In the genomic region with DNA sequence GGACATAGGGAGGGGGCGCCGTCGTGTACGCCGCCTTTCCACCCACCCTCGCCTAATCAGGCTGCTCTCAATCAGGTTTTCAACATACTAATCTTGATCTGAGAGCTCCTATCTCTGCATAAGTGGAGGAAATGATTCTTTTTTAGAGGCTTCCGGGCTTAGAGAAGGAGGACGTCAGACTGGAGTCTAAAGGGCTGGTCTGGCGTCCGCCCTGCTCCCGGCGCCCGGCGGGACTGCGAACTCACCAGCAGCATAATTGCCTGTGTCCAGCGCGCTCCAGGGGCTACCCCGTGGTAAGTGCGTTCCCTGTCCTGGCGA, we compare ENCODE assay signal across 9 mouse cellular contexts. TPM values are rescaled to one million over a fixed set of nuclear protein-coding genes. Genes with fewer than 3 reads are reported as not detected.
DNase-seq lines count a peak whose midpoint lies in the region; ATAC-seq lines count a peak whose summit lies in the region.
"Had no signal": no experiment of that assay in that cellular context is flagged by ENCODE, and none has a peak within 500 bp of the region (broad histone marks: within the 10 kb centered on the region; RNA-seq: fewer than 3 reads in every experiment).

No protein-coding gene starts in this region.

- peaks cover 73% of the 10 kb centered on the region for H3K27me3 ChIP-seq in forebrain, embryonic 14.5 days (replicated peaks; ENCODE audit: control insufficient read depth, insufficient read depth, low read length)

- H3K9ac ChIP-seq in forebrain, embryonic 14.5 days (ENCODE audit: low read length), result peak overlapping the region; percentile 32; the same call in 1 of the 2 replicates

- no peak overlapping the region for H3K4me2 ChIP-seq in forebrain, embryonic 14.5 days (ENCODE audit: low read length)

- no peaks in the 10 kb centered on the region for H3K36me3 ChIP-seq in forebrain, embryonic 14.5 days (ENCODE audit: control insufficient read depth, insufficient read depth, low read length)

- peak overlapping the region; percentile 16 for H3K4me3 ChIP-seq in forebrain, embryonic 14.5 days (ENCODE audit: low read depth, low read length)

- DNase-seq in heart, adult 11 months, result peak; percentile 87
- DNase-seq in heart, postnatal 25 days (ENCODE audit: low spot score), result no peak
- DNase-seq in forebrain, embryonic 14.5 days (ENCODE audit: low spot score), result peak; percentile 33
- peak; percentile 12 for DNase-seq in kidney, adult 11 months
- no peak for DNase-seq in thymus, postnatal 0 days (ENCODE audit: low spot score)
- DNase-seq in left cerebral cortex, adult 8-10 months (ENCODE audit: low spot score in 2 of 2), result no peak
- no peak for DNase-seq in testis, postnatal 14 days (ENCODE audit: low spot score)

- peaks cover 7% of the 10 kb centered on the region for H3K4me1 ChIP-seq in forebrain, embryonic 14.5 days (ENCODE audit: control insufficient read depth, insufficient read depth, low read length)

- H3K27ac ChIP-seq in forebrain, embryonic 14.5 days (ENCODE audit: low read depth, low read length), result no peak overlapping the region

- intact Hi-C loops in heart, postnatal 25 days (cut with DNase I), result no loop called here

- H3K9me3 ChIP-seq in forebrain, embryonic 14.5 days (replicated peaks; ENCODE audit: control insufficient read depth, low read length), result no peaks in the 10 kb centered on the region

- WGBS in forebrain, embryonic 14.5 days, result under 1% methylated on average over 20 of the region's 20 CpGs

- no peak for ATAC-seq in forebrain, embryonic 14.5 days
- peak; percentile 24; the same call in 1 of the 2 replicates for ATAC-seq in megakaryocyte progenitor cell, adult 5-6 weeks (replicated peaks; ENCODE audit: poor library complexity)

RNA-seq across cellular contexts. Expression of gene Lhx8, which starts 1.7 kb away (rescaled TPM):
- not detected for total RNA-seq in heart, postnatal 25 days (2021)
- 22.6 and 25.1 TPM in 2 replicates for polyA plus RNA-seq in forebrain, embryonic 14.5 days (2014; fragmentation: Nextera tagmentation; extraction: Ambion mirVana)
- total RNA-seq in megakaryocyte progenitor cell, adult 5-6 weeks (2015), result not detected in 2 replicates
- total RNA-seq in megakaryocyte progenitor cell, adult 5-6 weeks (2017), result not detected in 2 replicates
- 0.19 and 0.26 TPM in 2 replicates for polyA plus RNA-seq in thymus, postnatal 0 days (2015; fragmentation: Nextera tagmentation; extraction: Ambion mirVana)
- total RNA-seq in left cerebral cortex, adult 8-10 months (2022), result 1 to 10 TPM; 2.5 to 5.8 (median 4.7) TPM
- total RNA-seq: CH12.LX had no signal

Comparison
In these comparisons a context has a peak if more than half of its experiments do, and no peak if none do; other contexts are left out.
1. DNase-seq: peak in heart, adult 11 months (single experiment), forebrain, embryonic 14.5 days (single experiment) and kidney, adult 11 months (single experiment); none in heart, postnatal 25 days (single experiment), thymus, postnatal 0 days (single experiment), left cerebral cortex, adult 8-10 months (0 of 2) and testis, postnatal 14 days (single experiment).